Mouse (Mus musculus) T-cell, adult 2 months (primary cell): ENCODE measurements at regions not wholly inside any gene's neighbourhood (a gene's known extent, or its start where the extent isn't known, plus 50 kb on each side); places are given as distances from the start of the nearest gene placed in this dataset.

Experiments
- DNase-seq: peaks from one replicate; pipeline ENCODE4 v3.0.0; 2022; ENCODE audit warnings: low spot score

- peak; percentile 3 for DNase-seq
Measured at GRCm38 (mm10) chr19:21913005-21913670, 135.0 kb downstream of the Cemip2 start.

GRCm38 (mm10) chr19:21913748-21914611 lies 135.8 kb downstream of the Cemip2 start:
- DNase-seq, result no peak

- no peak for DNase-seq
Measured at GRCm38 (mm10) chr19:21914658-21915057, 136.5 kb downstream of the Cemip2 start.

GRCm38 (mm10) chr19:21918113-21918512 lies 140.0 kb downstream of the Cemip2 start:
- no peak for DNase-seq

GRCm38 (mm10) chr19:21919074-21919473 lies 140.9 kb downstream of the Cemip2 start:
- DNase-seq, result no peak

GRCm38 (mm10) chr19:21940114-21940513 lies 162.0 kb downstream of the Cemip2 start:
- no peak for DNase-seq

GRCm38 (mm10) chr19:21941720-21942119 lies 163.6 kb downstream of the Cemip2 start:
- no peak for DNase-seq

GRCm38 (mm10) chr19:21942286-21942685 lies 164.1 kb downstream of the Cemip2 start:
- DNase-seq, result no peak

GRCm38 (mm10) chr19:21943407-21943806 lies 165.3 kb downstream of the Cemip2 start:
- no peak for DNase-seq

GRCm38 (mm10) chr19:21946262-21946922 lies 168.2 kb downstream of the Cemip2 start:
- no peak for DNase-seq

GRCm38 (mm10) chr19:21948030-21948429 lies 169.9 kb downstream of the Cemip2 start:
- DNase-seq, result no peak

- no peak for DNase-seq
Measured at GRCm38 (mm10) chr19:21962635-21963034, 176.2 kb upstream of the Trpm3 start.

GRCm38 (mm10) chr19:21989857-21990256 lies 149.0 kb upstream of the Trpm3 start:
- no peak for DNase-seq

- no peak for DNase-seq
Measured at GRCm38 (mm10) chr19:21990970-21991369, 147.9 kb upstream of the Trpm3 start.

- DNase-seq, result no peak
Measured at GRCm38 (mm10) chr19:21991413-21991812, 147.4 kb upstream of the Trpm3 start.

GRCm38 (mm10) chr19:21999621-22000020 lies 139.2 kb upstream of the Trpm3 start:
- DNase-seq, result no peak

- no peak for DNase-seq
Measured at GRCm38 (mm10) chr19:22008053-22008935, 130.6 kb upstream of the Trpm3 start.

- no peak for DNase-seq
Measured at GRCm38 (mm10) chr19:22010239-22010638, 128.6 kb upstream of the Trpm3 start.

- DNase-seq, result no peak
Measured at GRCm38 (mm10) chr19:22015854-22016610, 122.8 kb upstream of the Trpm3 start.

- no peak for DNase-seq
Measured at GRCm38 (mm10) chr19:22017425-22017824, 121.4 kb upstream of the Trpm3 start.

- DNase-seq, result no peak
Measured at GRCm38 (mm10) chr19:22027577-22027976, 111.3 kb upstream of the Trpm3 start.
